Mouse (Mus musculus): ENCODE measurements around the gene Elane.

The Elane gene

GRCm38 (mm10) chr10:79929967-79930825 is 44.1 kb downstream of the Elane start:
- DNase-seq (ENCODE audit: low spot score) = no peak

- no peak for DNase-seq (ENCODE audit: low spot score)
These were observed 44.8 kb downstream of the Elane start for GRCm38 (mm10) chr10:79930826-79931186.

GRCm38 (mm10) chr10:79931797-79932196 is 45.8 kb downstream of the Elane start:
- DNase-seq (ENCODE audit: low spot score) = no peak

GRCm38 (mm10) chr10:79932736-79933135 is 46.7 kb downstream of the Elane start:
- DNase-seq (ENCODE audit: low spot score) = peak; percentile 73

- no peak for DNase-seq (ENCODE audit: low spot score)
These were observed 47.2 kb downstream of the Elane start for GRCm38 (mm10) chr10:79933145-79933679.

- no peak for DNase-seq (ENCODE audit: low spot score)
These were observed 47.8 kb downstream of the Elane start for GRCm38 (mm10) chr10:79933861-79934260.

- DNase-seq (ENCODE audit: low spot score) = peak; percentile 78
These were observed 48.2 kb downstream of the Elane start for GRCm38 (mm10) chr10:79934272-79934721.

- no peak for DNase-seq (ENCODE audit: low spot score)
These were observed 48.9 kb downstream of the Elane start for GRCm38 (mm10) chr10:79934794-79935569.

GRCm38 (mm10) chr10:79936284-79936910 is 50.4 kb downstream of the Elane start:
- no peak for DNase-seq (ENCODE audit: low spot score)

- DNase-seq (ENCODE audit: low spot score) = peak; percentile 84
These were observed 50.9 kb downstream of the Elane start for GRCm38 (mm10) chr10:79936911-79937441.
